Comparison of ENCODE assay signal across 19 mouse cellular contexts in genomic region chr2:31139174-31139632, GRCm38 (mm10). TPM values are rescaled to one million over a fixed set of nuclear protein-coding genes. Genes with fewer than 3 reads are reported as not detected.
DNase-seq lines count a peak whose midpoint lies in the region; ATAC-seq and TF ChIP-seq lines count a peak whose summit lies in the region.
"Had no signal": no experiment of that assay in that cellular context is flagged by ENCODE, and none has a peak within 500 bp of the region (broad histone marks: within the 10 kb centered on the region; RNA-seq: fewer than 3 reads in every experiment).

No protein-coding gene starts in this region.

- peak overlapping the region; percentile 81 for H3K4me3 ChIP-seq in megakaryocyte, embryonic 14.5 days (replicated peaks)
- peak overlapping the region; percentile 8; the same call in 1 of the 2 replicates for H3K4me3 ChIP-seq in bone marrow macrophage, adult 2 months (ENCODE audit: insufficient read depth, low read length)
- H3K4me3 ChIP-seq in macrophage (ENCODE audit: inconsistent target): no peak overlapping the region
- H3K4me3 ChIP-seq: forebrain, embryonic 12.5 days; heart, embryonic 10.5 days; limb, embryonic 15.5 days; myocyte had no signal

- peak; percentile 41 for DNase-seq in cerebellum, adult 11-12 months
- DNase-seq in cerebellum, adult 11 months: no peak
- DNase-seq in kidney, adult 11 months: no peak
- DNase-seq in urinary bladder, postnatal 14 days (ENCODE audit: low spot score): no peak
- DNase-seq: gastrocnemius, postnatal 36 days; kidney, adult 8-10 months; kidney, postnatal 25 days; lung, adult 18-20 months; thymus, adult 18-20 months had no signal

- no peak for TF ChIP-seq POLR2A in bone marrow macrophage, adult 2 months (IDR thresholded peaks at IDR 0.05; ENCODE audit: borderline replicate concordance, low read depth, low read length)

- peaks cover 82% of the 10 kb centered on the region for H3K79me2 ChIP-seq in macrophage (ENCODE audit: inconsistent target)

- H3K9me3 ChIP-seq in megakaryocyte, embryonic 14.5 days: no peaks in the 10 kb centered on the region
- H3K9me3 ChIP-seq: forebrain, embryonic 12.5 days; heart, embryonic 10.5 days; limb, embryonic 15.5 days; midbrain, embryonic 13.5 days had no signal

- peaks cover 39% of the 10 kb centered on the region for H3K36me3 ChIP-seq in megakaryocyte, embryonic 14.5 days (replicated peaks; ENCODE audit: low read length)
- no peaks in the 10 kb centered on the region for H3K36me3 ChIP-seq in macrophage (ENCODE audit: inconsistent target)
- H3K36me3 ChIP-seq: forebrain, embryonic 12.5 days; heart, embryonic 10.5 days; limb, embryonic 15.5 days; midbrain, embryonic 13.5 days had no signal

- no peak overlapping the region for H3K27ac ChIP-seq in bone marrow macrophage, adult 2 months (ENCODE audit: insufficient read depth, low read depth, low read length)
- 0 out of 2 replicates have a peak overlapping the region, but pooled peaks have one; percentile 75 for H3K27ac ChIP-seq in macrophage
- H3K27ac ChIP-seq: forebrain, embryonic 12.5 days; heart, embryonic 10.5 days; limb, embryonic 15.5 days; midbrain, embryonic 13.5 days had no signal

- 75% methylated on average over 10 of the region's 10 CpGs for WGBS in macrophage (ENCODE audit: missing documents)

- H3K4me1 ChIP-seq in megakaryocyte, embryonic 14.5 days: peaks cover 90% of the 10 kb centered on the region
- peaks cover 55% of the 10 kb centered on the region for H3K4me1 ChIP-seq in bone marrow macrophage, adult 2 months (ENCODE audit: control insufficient read depth, insufficient read depth, low read length)

- ATAC-seq in megakaryocyte, adult 5-6 weeks (ENCODE audit: poor library complexity, severe bottlenecking): no peak
- ATAC-seq: hindbrain, embryonic 16.5 days; midbrain, embryonic 13.5 days had no signal

- TF ChIP-seq CTCF in bone marrow macrophage, adult 2 months (IDR thresholded peaks at IDR 0.05; ENCODE audit: low read depth, low read length): no peak

- H3K27me3 ChIP-seq in megakaryocyte, embryonic 14.5 days (replicated peaks): no peaks in the 10 kb centered on the region
- H3K27me3 ChIP-seq: limb, embryonic 15.5 days had no signal

RNA-seq across cellular contexts. Expression of gene Fnbp1, which starts 2.6 kb away (rescaled TPM):
- 44.7 and 52.5 TPM in 2 replicates for polyA plus RNA-seq in megakaryocyte, embryonic 14.5 days (2012; ENCODE audit: insufficient read depth, low replicate concordance)
- total RNA-seq in megakaryocyte, adult 5-6 weeks (2015): 62.0 and 64.1 TPM in 2 replicates
- total RNA-seq in megakaryocyte, adult 5-6 weeks (2017): 39.0 and 48.7 TPM in 2 replicates
- 255 and 258 TPM in 2 replicates for polyA plus RNA-seq in bone marrow macrophage, adult 2 months (2012; ENCODE audit: insufficient read depth, insufficient read length, missing spikeins)
- total RNA-seq in macrophage (2018; cell fraction: chromatin; rRNA removed): 100 to 1,000 TPM; 230 to 652 (median 349) TPM
- 10 to 100 TPM; 45.7 to 98.1 (median 65.6) TPM for total RNA-seq in macrophage (2018; cell fraction: cytosol; rRNA removed)
- 100 to 1,000 TPM; 117 to 400 (median 216) TPM for total RNA-seq in macrophage (2018; cell fraction: nucleus; rRNA removed)
- polyA plus RNA-seq in macrophage (2018): 77.2 to 118 TPM (median 110 TPM) in 3 replicates

RNA-seq across cellular contexts. Expression of gene Gpr107, which starts 12.9 kb away (rescaled TPM):
- polyA plus RNA-seq in megakaryocyte, embryonic 14.5 days (2012; ENCODE audit: insufficient read depth, low replicate concordance): 5.0 and 11.9 TPM in 2 replicates
- total RNA-seq in megakaryocyte, adult 5-6 weeks (2015): 22.1 and 22.2 TPM in 2 replicates
- 29.2 and 32.1 TPM in 2 replicates for total RNA-seq in megakaryocyte, adult 5-6 weeks (2017)
- 66.1 and 80.8 TPM in 2 replicates for polyA plus RNA-seq in bone marrow macrophage, adult 2 months (2012; ENCODE audit: insufficient read depth, insufficient read length, missing spikeins)
- total RNA-seq in macrophage (2018; cell fraction: chromatin; rRNA removed): 100 to 1,000 TPM; 139 to 319 (median 251) TPM
- total RNA-seq in macrophage (2018; cell fraction: cytosol; rRNA removed): 10 to 100 TPM; 30.7 to 54.7 (median 44.4) TPM
- 100 to 1,000 TPM in 15 of 26 experiments, 10 to 100 TPM in 11; 80.4 to 185 (median 108) TPM for total RNA-seq in macrophage (2018; cell fraction: nucleus; rRNA removed)
- 44.0 to 60.9 TPM (median 45.0 TPM) in 3 replicates for polyA plus RNA-seq in macrophage (2018)
